Mouse (Mus musculus): ENCODE measurements around the gene Prss23.

Gene Prss23

GRCm38 (mm10) chr7:89526731-89527429, at the start of gene Prss23:
Prss23 (minus strand) TSS chr7:89527187.
- no peak for DNase-seq (ENCODE audit: low spot score in 2 of 2)

GRCm38 (mm10) chr7:89576127-89576526, 49.1 kb upstream of the Prss23 start:
- DNase-seq (ENCODE audit: low spot score in 2 of 2) = no peak

- no peak for DNase-seq (ENCODE audit: low spot score in 2 of 2)
Observed at GRCm38 (mm10) chr7:89564569-89564968, 37.6 kb upstream of the Prss23 start.

- DNase-seq (ENCODE audit: low spot score in 2 of 2) = peak in 1 of 2 experiments; percentile 41
Observed at GRCm38 (mm10) chr7:89563501-89563900, 36.5 kb upstream of the Prss23 start.

DNA sequence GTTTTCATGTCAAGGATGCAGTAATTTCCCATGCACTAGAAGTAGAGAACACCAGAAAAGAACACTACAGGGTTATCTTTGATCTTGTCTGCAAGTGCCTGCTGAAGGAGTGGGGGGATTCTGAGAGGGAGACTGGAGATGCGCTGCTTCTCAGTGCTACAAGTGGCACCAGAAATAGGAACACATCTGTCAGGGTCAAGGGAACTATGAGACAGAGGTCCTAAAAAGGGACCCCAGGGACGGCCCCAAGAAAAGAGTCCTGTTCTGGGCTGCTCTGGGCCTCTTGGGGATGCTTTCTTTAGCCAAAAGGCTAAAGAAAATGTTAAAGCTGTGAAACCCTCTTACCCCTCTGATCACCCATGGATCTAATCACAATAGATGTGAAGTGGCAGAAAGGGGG, 35.2 kb upstream of the Prss23 start:
- no peak for DNase-seq (ENCODE audit: low spot score in 2 of 2)

GRCm38 (mm10) chr7:89560939-89561338, 34.0 kb upstream of the Prss23 start:
- DNase-seq (ENCODE audit: low spot score in 2 of 2) = no peak

DNA sequence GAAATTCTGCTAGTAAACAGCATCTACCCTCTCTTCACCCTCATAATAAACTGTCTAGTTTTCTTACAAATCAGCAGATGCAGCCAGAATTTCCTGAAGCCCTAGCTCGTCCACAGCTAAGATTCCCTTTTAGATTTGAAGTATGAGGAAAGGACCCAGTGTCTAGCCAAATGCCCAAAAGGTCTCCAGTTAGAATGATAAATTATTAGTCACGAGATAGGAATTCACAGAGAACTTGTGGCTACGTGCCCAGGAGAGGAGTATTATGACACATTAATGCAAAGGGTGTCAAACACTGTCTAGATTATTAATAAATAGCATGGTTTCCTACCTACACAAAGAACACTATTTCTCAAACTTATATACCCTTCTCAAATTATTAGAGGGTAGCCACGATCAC, 32.6 kb upstream of the Prss23 start:
- DNase-seq (ENCODE audit: low spot score in 2 of 2) = no peak

GRCm38 (mm10) chr7:89559105-89559504, 32.1 kb upstream of the Prss23 start:
- no peak for DNase-seq (ENCODE audit: low spot score in 2 of 2)

DNA sequence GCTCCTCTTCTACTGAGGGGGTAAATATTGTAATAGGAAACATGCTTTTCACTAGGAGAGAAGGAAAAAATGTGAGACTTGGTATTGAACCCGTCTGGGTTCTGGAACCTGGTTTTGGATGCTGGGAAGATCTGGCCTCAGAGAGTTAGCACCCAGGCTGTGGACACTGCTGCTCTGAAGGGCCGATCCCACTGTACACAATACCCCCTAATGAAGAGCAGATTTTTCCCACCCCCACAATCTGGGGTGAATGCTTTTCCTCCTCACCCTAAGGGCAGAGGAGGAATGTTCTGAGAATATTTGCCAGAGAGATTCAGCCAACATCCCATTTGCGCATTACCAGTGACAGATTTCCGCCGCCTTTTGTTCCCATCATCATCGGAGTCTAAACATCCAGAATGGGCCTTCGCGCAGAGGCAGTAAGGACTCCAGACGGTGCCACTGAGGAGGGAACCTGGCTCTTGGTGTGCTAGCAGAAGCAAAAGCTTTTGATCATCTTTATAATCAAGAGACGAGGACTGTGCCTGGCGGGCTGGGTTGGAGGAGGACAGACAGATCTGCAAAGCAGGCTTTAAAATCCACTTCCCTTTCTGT, 31.6 kb upstream of the Prss23 start:
- no peak for DNase-seq (ENCODE audit: low spot score in 2 of 2)

- DNase-seq (ENCODE audit: low spot score in 2 of 2) = no peak
Observed at GRCm38 (mm10) chr7:89557056-89557455, 30.1 kb upstream of the Prss23 start.

DNA sequence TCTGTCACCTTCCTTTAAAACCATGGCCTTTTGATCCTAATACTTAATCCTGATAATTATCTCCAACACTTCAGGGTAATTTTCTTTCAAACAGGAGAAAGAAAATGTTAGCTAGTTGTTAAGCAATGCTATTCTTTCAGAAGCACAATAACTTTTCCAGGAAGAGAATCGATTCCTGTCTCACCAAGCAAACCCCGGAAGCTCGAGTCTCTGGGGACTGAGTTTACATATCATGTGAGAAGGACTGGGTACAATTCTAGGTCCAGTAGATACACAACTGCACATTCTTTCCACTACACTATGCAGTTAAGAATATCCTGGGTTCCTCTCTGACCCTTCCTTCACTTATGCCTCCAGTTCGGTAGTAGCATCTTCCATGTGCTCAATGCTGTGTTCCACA, 29.7 kb upstream of the Prss23 start:
- DNase-seq (ENCODE audit: low spot score in 2 of 2) = no peak

- DNase-seq (ENCODE audit: low spot score in 2 of 2) = no peak
Observed at GRCm38 (mm10) chr7:89555170-89555569, 28.2 kb upstream of the Prss23 start.

DNA sequence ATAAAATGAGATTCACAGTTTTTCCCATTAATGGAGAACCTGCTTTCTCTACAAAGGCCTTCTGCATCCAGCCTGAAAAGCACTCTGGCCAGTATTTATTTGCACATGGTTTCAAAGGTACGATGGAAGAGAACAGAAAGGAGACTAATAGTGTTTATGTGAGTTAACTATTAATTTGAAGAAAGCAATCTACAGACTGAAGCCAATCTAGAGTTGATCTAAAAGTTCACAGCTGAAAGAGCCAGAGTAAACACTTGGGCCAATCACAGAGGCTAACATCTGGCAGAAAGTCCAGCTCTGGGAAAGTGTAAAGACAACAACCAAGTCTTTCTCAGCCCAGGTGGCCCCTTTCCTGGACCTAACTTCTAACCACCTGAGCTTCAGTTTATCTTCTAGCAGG, 27.1 kb upstream of the Prss23 start:
- no peak for DNase-seq (ENCODE audit: low spot score in 2 of 2)

DNA sequence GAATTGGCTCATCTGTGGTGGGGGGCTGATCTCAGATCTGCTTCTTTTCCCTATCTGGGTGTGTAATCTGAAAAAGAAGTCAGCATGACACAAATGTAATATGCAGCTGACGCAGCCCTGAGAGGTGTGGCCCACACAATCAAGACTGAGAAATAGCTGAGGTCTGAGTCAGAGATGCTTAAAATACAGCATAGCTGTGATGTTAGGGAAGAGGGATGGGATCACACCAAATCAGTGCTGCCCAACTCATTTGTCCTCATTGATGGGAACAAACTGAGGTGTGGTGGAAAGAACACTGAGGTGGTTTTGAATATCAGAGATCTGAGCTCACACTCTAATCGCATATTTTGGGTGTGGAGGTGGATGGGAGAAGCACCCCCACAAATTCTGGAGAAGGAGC, 14.0 kb upstream of the Prss23 start:
- DNase-seq (ENCODE audit: low spot score in 2 of 2) = no peak

DNA sequence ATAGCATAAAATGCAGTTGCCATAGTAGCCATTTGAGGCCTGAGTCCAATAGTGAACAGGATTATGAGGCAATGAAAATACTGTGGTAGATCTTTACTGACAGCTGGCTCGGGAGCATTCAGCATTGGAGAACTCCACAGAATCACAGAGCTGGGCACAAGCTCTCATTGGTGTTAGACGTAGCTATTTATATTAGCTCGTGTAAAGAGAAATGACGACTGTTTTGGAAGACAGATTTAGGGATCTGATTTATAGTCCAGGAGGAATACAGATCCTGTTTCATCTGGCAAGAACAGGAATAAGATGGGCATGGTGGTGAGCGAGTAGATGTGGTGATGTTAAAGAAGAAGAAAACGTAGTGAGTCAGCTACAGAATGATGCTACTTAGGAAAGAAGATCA, 12.4 kb upstream of the Prss23 start:
- no peak for DNase-seq (ENCODE audit: low spot score in 2 of 2)

DNA sequence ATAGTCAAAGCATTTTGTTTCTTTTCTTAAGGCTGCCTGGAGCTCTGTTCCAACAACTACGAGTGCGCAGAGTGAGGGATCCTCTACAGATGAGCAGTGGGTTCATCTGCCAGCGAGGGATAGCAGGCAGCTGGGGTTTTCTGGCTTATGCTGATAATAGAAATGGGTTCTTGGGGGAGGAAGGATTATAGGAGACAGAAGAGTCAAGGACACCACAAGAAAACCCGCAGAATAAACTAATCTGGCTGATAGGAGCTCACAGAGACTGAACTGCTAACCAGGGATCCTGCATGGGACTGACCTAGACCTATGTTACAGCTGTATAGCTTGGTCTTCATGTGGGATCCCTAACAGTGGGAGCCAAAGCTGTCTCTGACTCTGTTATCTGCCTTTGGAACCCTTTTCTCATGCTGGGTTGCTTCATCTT, 456 bp upstream of the Prss23 start:
- no peak for DNase-seq (ENCODE audit: low spot score in 2 of 2)

GRCm38 (mm10) chr7:89523816-89524215, 3.2 kb downstream of the Prss23 start:
- DNase-seq (ENCODE audit: low spot score in 2 of 2) = no peak

DNA sequence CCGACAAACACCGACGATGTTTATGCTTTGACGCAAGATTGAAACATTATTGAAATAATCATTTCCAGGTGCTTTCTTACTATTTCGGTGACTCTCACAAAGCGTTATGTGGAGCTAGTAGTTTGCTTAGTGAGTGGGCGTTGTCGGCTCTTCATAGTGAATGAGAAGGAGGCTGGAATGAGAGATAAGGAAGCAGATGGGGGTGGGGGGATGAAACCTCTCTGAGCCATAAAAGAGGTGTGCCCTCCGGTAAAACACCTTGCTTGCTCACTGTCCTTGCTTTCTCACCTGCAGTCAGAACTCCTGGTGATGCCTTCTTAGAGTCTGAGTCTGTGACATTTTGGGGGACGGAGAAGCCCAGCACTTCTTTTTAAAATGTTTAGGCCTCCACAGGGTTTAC, 4.8 kb downstream of the Prss23 start:
- DNase-seq (ENCODE audit: low spot score in 2 of 2) = no peak

- peak; percentile 43 to 54 for DNase-seq (ENCODE audit: low spot score in 2 of 2)
Observed at GRCm38 (mm10) chr7:89517460-89518390, 9.3 kb downstream of the Prss23 start.

GRCm38 (mm10) chr7:89516551-89517459, 10.2 kb downstream of the Prss23 start:
- peak in 1 of 2 experiments; percentile 50 for DNase-seq (ENCODE audit: low spot score in 2 of 2)

- no peak for DNase-seq (ENCODE audit: low spot score in 2 of 2)
Observed at GRCm38 (mm10) chr7:89511921-89512514, 15.0 kb downstream of the Prss23 start.

Data from urinary bladder, adult 18-20 months (tissue).